Mouse (Mus musculus) neural tube, embryonic 10.5 days (tissue): Measurements from ENCODE around the gene Smarcc2.
A peak's percentile ranks its signal among the peaks of the same experiment; 100 is the strongest.
"Not testable (repeated sequence)": the region's sequence is repeated elsewhere in the genome, so short reads cannot be mapped to it uniquely, and the experiment has no call there.

ENCODE experiments used
- DNase-seq: peaks from one replicate; pipeline ENCODE4 v3.0.0-alpha.2; 2017; ENCODE audit warnings: low spot score; ENCODE audit errors: extremely low spot score

Gene Smarcc2

DNA sequence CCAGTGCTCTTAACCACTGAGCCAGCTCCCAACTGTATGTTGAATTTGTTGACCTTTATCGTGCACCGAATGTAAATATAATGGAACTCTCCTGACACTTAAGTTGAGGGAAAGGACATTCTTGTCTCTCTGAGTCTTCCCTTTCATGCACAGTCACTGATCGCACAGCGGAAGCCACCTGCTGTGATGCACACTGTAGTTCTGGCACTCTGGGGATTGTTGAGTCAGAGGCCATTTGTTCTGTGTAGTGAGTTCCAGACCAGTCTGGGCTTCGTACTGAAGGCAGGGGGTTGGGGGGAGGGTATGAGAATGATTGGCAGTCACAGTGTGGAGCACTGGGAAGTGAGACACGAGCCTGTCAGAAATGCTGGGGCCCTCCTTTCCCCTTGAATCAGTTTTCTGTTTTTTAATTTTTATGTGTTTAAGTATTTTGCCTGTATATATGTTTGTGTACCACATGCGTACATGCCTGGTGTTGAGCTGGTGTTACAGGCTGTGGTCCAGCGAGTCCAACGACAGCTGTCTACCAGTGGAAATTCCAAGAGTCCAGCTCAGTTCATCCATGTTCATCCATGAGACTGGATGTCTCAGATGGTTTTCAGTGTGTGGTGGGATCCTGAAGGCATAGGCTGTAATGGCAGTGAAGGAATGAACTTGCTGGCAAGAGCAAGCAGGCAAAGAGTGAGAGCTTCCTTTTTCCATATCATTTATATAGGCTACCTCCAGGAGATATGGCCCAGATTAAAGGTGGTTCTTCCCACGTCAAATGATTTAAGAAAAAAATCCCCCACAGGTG is 17.5 kb upstream of the Smarcc2 start:
- no peak for DNase-seq

DNA sequence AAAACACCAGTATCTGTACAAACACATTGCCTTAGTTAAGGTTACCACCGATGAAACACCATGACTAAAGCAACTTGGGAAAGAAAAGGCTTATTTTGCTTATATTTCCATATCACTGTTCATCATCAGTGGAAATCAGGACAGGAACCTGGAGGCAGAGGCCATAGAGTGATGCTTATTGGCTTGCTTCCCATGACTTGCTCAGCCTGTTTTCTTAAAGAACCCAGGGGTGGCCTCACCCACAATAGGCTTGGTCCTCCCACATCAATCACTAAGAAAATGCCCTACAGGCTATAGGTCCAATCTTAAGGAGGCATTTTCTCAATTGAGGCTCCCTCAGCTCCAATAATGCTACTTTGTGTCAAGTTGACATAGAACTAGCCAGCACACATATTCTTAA is 16.3 kb upstream of the Smarcc2 start:
- DNase-seq, result no peak

DNA sequence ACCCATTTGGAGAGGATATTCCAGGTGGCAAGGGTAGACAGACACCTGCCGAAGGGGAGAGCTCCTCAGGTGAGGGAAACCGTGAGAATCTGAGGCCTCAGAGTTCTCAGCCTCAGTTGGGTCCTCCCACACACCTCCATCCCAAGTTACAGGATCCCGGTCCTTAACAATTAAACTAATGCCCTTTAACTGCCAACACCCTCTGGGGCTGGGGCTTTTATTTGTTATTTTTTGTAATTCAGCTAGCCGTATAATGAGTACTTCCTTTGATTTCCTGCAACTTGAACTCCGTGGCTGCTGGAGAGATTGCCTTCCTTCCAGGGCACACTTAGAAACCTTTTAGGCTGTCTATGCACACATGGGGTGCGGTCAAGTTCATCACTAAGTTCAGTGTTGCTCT is 14.7 kb upstream of the Smarcc2 start:
- no peak for DNase-seq

DNA sequence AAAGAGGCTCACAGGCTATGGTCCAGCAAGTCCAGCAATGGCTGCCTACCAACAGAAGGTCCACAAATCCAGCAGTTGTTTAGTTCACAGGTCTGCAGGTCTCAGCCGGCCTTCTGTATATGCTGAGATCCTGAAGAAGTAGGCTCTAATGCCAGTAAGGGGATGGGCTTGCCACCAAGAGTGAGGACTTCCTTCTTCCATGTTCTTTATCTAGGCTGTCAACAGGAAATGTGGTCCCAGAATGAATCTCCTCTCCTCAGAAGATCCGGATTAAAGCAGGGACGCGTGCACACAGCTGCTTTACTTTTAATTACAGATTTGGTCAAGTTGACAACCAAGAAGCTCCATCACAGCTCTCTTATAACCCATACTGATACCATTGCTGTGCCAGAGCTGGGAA is 13.6 kb upstream of the Smarcc2 start:
- no peak for DNase-seq

DNA sequence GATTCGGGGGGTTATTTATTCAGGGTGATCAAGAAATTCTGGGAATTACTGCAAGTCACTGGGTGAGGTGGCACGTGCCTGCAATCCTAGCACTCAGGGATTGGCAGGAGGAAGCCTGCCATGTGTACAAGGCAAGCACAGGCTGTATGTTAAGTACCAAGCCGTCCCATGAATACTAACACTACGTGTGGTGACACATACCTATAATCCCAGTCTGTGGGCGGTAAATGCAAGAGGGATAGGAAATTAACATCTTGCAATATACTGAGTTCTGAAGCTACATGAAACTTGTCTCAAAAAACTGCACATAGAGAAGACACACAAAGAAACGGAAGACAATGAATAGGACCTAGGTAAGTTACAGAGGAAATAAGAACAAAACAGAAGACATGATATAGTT is 8.0 kb upstream of the Smarcc2 start:
- no peak for DNase-seq

DNA sequence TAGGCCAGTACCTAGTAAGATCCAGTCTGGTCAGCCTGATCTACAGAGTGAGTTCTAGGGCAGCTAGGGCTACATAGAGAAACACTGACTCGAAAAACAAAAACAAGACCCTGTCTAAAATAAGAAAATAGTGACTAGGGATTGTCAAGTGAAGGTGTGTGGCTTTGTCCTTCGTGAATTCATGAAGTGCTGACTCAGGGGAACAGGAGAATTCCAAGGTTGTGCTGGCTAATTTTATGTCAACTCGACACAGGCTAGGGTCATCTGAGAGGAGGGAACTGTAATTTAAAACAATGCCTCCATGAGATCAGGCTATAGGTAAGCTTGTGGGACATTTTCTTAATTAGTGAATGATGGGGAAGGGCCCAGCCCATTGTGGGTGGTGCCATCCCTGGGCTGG is 4.6 kb upstream of the Smarcc2 start:
- DNase-seq, result no peak

DNA sequence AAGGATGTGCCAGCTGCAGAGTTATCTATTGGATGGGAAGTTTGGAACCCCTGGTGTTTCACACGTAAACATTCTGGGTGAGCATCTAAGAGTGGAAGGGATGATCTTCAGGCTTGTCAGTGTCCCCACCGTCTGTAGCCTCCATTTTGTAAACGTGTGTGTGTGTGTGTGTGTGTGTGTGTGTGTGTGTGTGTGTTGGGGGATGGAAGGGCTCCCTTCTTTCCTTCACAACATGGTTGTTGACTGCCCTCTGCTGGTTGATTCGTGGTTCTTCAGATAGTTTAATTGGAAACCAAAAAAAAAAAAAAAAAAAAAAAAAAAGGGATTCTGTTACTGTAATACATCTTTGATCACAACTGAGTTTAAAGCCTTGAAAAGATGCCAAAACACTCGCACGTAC is 3.8 kb upstream of the Smarcc2 start:
- DNase-seq, result peak; percentile 72

DNA sequence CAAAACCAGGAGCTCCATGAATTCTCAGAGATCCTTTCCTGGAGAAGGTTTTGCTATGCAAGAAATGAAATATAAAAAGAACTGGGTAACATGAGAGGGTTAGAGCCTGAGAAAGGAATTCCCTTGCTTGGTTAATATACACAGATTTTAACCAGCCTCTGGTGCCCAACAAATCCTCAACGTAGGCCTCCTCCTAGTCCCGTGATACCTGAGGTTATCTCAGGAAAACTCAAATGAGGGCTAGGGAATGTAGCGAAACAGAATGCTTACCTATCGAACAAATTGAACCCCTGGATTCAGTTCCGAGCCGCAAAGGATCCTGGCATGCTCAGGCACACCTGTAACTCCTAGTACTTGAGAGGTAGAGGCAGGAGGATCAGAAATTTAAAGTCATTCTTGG is 1.4 kb upstream of the Smarcc2 start:
- DNase-seq, result no peak

DNA sequence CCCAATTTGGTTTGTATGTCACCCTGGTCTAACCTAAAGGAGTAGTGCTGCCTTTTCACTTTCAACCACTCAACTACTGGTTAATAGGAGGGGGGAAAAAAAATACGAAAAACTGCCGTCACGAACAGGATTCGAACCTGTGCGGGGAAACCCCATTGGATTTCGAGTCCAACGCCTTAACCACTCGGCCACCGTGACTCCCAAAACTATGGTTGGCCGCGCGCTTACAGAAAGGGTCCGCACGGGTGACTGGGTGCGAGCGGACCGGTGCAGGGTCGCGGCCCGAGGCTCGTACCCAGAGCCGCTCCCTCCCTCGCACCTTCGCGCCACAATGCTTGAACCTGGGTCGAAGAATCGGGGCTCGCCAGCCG is 715 bp upstream of the Smarcc2 start:
- DNase-seq, result peak; percentile 98

DNA sequence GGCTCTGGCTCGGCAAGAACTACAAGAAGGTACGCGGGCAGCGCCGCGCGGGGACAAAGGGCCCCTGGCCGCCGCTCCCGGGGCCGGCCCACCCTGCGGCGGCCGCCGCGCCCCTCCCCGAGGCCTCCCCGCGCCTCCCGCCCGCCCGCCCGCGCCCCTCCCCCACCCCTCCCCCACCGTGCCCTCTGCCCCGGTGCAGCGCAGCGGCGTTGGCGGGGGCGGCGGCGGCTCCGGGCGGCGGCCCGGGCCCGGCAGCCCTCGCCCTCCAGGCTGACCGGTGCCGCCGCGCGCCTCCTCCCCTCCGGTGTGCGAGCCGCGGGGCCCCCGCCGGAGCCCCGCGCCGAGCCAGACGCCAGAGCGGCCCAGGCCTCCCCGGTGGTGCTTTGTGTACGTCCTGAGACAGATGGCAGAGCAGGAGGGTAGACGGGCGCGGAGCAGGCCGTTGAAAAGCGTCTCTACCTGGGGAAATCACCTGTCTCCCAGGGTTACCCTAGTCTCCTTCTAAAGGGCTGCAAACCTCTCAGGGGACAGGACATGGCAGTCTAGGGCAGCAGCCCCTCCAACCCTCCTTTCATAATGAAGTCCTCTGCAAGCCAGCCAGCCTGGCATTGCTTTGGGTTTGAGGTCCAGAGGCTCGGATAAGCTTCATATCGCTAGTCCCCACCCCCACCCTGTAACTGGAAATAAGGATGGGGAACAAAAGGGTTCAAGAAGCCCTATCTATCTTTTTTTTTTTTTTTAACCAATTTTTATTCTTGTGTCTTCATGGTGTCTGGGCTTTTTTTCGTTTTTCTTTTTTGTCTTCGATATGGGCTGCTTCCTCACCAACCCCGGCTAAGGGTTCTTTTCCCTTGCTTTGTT is 591 bp downstream of the Smarcc2 start:
- peak; percentile 76 for DNase-seq

DNA sequence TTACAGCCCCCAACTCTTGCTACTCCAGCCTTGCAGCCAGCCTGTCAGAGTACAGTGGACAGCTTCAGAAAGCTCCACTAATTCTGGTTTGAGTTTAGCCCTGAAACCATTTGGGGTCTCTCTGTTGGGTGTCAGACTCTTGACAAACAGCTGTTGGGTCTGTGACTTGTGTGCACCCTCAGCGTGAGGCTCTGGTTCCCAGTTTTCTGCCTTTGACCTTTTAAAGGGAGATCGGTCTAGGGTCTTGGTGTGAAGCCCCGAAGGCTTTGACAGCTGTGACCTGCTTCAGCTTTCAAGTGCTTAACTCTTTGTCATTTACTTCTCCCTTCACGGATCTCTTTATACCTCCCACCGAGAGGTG is 1.2 kb downstream of the Smarcc2 start:
- peak; percentile 40 for DNase-seq

DNA sequence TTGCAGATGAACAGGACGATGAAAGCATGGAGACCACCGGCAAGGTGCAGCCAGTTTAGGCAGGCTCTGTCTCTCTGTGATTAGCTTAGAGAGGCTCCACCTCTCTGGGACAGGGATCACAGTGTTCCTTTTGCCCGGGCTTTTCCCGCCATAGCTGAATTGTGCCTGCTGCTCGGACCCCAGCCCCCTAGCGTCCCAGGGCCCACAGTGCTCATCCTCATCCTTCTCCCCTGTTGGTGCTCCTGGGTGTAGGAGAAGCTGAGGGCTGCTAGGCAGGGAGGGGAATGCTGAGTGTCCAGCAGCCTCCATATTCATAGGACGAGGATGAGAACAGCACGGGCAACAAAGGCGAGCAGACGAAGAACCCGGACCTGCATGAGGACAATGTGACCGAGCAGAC is 15.3 kb downstream of the Smarcc2 start:
- no peak for DNase-seq

DNA sequence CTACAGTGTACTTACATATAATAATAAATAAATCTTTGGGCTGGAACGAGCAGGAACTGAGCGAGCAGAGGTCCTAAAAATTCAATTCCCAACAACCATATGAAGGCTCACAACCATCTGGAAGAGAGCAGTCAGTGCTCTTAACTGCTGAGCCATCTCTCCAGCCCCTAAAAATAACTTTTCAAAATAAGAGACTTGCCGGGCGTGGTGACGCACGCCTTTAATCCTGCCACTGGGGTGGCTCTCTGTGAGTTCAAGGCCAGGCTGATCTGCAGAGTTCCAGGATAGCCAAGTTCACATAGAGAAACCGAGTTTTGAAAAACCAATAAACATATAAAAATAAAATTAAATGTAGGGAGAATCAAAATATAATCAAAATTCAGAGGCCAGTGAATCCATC is 27.3 kb downstream of the Smarcc2 start:
- DNase-seq, result no peak

DNA sequence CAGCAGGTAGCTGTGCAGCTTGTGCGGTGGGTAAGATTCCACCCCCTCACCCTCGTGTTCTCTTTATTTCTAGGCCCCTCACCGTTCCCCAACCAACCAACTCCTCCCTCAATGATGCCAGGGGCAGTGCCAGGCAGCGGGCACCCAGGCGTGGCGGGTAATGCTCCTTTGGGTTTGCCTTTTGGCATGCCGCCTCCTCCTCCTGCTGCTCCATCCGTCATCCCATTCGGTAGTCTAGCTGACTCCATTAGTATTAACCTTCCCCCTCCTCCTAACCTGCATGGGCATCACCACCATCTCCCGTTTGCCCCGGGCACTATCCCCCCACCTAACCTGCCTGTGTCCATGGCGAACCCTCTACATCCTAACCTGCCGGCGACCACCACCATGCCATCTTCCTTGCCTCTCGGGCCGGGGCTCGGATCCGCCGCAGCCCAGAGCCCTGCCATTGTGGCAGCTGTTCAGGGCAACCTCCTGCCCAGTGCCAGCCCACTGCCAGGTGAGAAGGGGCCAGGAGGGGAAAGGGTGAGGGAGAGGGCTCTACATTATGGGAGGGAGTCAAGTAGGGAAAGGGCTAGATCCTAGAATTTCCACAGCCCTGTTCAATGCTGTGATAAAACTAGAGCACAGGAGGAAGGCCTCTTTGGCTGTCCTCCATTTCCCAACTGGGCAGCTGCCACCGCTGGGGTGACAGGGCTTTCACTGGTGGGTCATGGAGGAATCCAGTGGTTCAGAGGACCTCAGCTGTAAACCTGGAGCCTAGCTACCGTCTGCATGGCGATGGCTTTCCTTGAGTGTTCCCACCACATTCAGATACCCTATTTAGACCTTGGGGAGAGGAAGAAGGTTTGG is 29.0 kb downstream of the Smarcc2 start:
- no peak for DNase-seq

DNA sequence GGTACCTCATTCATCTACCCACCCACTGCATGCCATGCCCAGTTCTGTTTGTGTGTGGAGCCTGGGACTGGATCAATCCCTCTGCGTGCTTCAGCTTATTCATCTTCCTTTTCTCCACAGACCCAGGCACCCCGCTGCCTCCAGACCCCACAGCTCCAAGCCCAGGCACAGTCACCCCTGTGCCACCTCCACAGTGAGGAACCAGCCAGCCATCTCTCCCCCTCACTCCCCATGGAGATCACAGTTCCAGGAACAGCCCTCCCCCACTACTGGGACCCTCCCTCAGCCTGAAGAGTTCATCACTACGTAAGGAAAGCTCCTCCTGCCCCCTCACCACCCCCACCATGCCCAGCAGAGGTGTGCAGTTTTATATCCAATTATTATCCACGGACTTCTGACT is 29.7 kb downstream of the Smarcc2 start:
- no peak for DNase-seq

DNA sequence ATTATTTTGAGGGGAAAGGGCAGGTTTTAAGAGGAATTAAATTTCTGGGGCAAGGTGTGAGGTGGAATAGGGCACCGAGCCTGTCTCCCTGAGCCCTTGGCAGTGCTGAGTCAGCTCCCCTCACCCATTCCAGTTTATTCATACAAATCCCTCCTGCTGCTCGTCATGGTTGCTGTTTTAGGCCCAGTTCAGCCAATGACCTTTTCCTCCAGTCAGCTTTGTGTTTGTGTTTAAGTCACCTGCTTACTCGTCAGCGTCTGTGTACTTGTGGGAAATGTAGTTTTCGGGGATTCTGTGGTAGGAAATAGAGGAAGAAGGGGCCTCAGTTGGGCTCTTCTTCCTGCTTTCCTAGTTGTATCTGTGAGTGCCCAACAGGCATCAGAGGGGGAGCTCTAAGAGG is 30.3 kb downstream of the Smarcc2 start:
- DNase-seq, result no peak

DNA sequence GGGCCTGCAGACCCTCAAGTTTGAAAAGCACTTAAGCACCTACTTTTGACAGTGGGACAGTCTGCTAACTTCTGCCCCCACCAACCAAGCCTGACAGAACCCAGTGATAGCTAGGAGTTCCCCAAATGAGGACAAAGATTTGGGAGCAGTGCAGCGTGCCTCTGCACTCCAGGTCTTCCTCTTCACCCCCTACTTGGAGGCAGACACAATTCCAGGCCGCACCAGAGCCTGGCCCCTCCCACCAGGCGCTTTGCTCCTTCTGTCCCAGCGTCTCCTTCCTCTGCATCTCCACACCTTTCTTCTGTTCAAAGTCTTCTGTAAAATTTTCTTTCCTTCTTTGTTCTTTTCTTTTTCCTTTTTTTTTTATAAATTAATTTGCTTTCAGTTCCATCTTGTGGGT is 30.7 kb downstream of the Smarcc2 start:
- no peak for DNase-seq

DNA sequence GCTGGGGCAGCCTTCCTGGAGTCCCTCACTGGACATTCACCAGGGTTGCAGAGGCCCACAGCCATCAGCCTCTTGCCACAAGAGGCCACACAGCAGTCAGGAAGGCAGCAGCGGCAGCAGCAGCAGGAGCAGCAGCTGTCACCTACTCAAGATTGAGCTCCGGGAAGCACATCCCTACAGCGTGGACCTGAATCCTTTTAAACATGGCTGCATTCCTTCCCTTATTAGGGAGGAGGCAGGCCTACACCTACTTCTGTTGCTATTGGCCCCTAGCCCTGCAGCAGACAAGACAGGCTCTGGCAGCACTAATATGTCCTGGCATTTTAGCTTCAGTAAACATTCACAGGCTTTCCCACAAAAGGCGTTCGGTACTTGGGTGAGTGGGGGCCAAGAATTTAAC is 31.2 kb downstream of the Smarcc2 start:
- DNase-seq, result no peak

DNA sequence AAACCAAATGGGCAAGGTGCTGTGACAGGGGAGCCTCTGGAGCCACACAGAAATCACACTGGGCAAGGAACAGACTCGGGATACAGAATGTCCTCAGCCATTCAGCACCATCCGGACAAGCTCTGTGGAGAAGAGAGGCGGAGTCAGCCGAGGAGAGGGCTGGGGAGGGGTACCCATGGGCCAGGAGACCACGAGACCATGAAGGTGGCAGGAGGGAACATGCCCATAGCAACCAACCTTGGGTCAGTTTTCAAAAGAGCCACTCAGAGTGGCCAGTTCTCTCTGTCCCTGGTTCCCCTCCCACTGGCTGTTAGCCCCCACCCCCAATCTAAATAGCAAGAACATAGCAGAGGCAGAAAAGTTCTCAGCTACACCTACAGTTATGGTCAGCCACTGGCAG is 31.9 kb downstream of the Smarcc2 start:
- DNase-seq, result no peak

DNA sequence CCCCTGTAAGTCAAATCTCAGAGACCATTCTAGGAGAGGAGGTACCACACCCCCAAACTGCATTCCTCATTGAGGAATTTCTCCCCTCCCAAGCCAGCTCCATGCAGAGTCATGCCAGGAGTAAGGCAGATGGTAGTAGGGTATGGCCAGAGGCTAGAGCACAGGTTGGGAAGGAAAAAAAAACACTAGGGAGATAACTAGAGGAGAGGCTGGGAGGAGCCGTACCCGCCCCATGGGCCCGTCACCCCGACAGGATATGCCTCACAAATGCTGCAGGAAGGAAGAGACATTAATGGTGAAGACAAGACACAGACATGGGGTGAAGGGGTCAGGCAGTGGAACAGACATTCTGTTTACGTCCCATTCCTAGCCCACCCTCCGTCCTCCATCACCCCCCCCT is 32.4 kb downstream of the Smarcc2 start:
- no peak for DNase-seq

DNA sequence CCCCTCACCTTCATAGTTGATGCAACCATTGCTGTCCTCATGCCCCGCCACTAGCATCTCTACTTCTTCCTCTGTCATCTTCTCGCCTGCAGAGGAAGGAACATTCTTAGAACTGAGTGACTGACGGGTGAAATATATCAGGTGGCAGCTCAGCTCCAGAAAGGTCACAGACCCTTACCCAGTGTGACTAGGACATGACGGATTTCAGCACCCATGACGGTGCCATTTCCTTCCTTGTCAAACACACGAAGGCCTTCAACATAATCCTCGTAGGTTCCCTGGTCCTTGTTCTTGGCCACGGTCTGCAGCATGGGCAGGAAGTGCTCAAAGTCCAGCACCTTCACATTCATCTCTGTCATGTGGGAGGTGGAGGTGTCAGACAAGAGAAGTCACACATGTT is 33.0 kb downstream of the Smarcc2 start:
- not testable (repeated sequence) for DNase-seq
